Mouse (Mus musculus): ENCODE data around the gene Retreg1.

Gene Retreg1

GRCm38 (mm10) chr15:26008621-26009020 lies 165.6 kb downstream of the Retreg1 start:
- no peak for DNase-seq (ENCODE audit: low spot score)

- no peak for DNase-seq (ENCODE audit: low spot score)
Observed at GRCm38 (mm10) chr15:26012891-26013290, 169.9 kb downstream of the Retreg1 start.

GRCm38 (mm10) chr15:26015979-26016665 lies 173.1 kb downstream of the Retreg1 start:
- no peak for DNase-seq (ENCODE audit: low spot score)

GRCm38 (mm10) chr15:26021721-26022120 lies 178.7 kb downstream of the Retreg1 start:
- DNase-seq (ENCODE audit: low spot score) = no peak

GRCm38 (mm10) chr15:26022636-26023035 lies 179.7 kb downstream of the Retreg1 start:
- DNase-seq (ENCODE audit: low spot score) = no peak

Measured in ovary, adult 18-20 months (tissue).